Mouse (Mus musculus) bone marrow, adult 2 months (tissue): ENCODE results near the gene Rhbdf2.
"Not testable (repeated sequence)": the region's sequence is repeated elsewhere in the genome, so short reads cannot be mapped to it uniquely, and the experiment has no call there.

Experiments
- CTCF ChIP-seq: fragments of 200-500 bp; IDR thresholded peaks from 2 replicates; pipeline ENCODE4 v1.5.1; 2011; ENCODE audit warnings: low read length, control low read depth; ENCODE audit not compliant: control insufficient read depth, insufficient read depth
- POLR2A ChIP-seq: fragments of 200-500 bp; IDR thresholded peaks from 2 replicates; pipeline ENCODE4 v1.6.1; 2011; ENCODE audit warnings: low read depth, mild to moderate bottlenecking, control low read depth, low read length, borderline replicate concordance; ENCODE audit not compliant: control insufficient read depth

- not testable (repeated sequence) for TF ChIP-seq CTCF, POLR2A
Measured at GRCm38 (mm10) chr11:116675429-116675828, 48.6 kb upstream of the Rhbdf2 start.
